Mouse (Mus musculus): ENCODE measurements around the gene Gm9195. TPM values are rescaled to one million over a fixed set of nuclear protein-coding genes. Genes with fewer than 3 reads are reported as not detected.

Gene Gm9195
- polyA plus RNA-seq, 1 experiment from 2014 or later, result not detected

DNA sequence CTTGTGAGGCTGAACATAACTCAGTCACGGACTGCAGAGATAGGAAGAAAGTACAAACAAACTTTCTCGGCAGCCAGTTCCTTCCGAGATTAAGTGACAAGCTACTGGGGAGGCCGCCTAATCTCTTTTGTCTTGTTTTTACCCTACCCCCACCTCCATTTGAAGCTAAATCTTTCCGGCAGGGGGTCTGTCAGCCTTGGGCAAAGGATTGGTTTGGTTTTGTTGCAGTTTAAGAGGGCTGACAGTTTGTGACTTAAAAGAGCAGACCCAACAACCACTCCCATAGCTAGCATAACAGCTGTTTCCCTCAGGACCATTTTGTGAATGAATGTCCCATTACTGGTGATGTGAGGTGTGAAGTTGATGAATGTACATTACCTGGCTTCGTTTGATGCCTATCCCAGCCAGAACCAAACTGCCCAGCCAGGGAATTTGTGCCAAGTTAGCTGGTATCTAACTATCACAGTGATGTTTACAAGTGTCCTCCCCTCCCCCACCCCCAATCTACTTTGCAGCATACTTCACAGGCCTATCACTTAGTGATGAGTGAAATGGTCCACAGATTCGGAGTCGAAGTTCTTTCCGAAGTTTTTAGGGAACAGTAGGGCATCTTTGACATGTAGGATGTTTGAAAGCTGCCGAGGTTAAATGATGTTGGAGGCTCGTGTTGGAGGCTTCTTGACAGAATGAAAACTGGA, 15.2 kb upstream of the Gm9195 start:
- no peak overlapping the region for H3K27ac ChIP-seq (replicated peaks; ENCODE audit: low read depth, low read length)
- no peaks in the 10 kb centered on the region for H3K9me3 ChIP-seq (ENCODE audit: control insufficient read depth, low read length)
- peak overlapping the region; percentile 46 for H3K4me2 ChIP-seq (ENCODE audit: low read length)
- H3K9ac ChIP-seq (replicated peaks; ENCODE audit: low read length), result no peak overlapping the region; the same call in 1 of the 2 replicates
- H3K4me3 ChIP-seq (replicated peaks; ENCODE audit: low read depth, low read length), result peak overlapping the region; percentile 26
- DNase-seq, result peak; percentile 15
- H3K4me1 ChIP-seq (ENCODE audit: control insufficient read depth, insufficient read depth, low read length), result peaks cover 9% of the 10 kb centered on the region
- ATAC-seq (ENCODE audit: low FRiP score, low TSS enrichment), result no peak
- no peaks in the 10 kb centered on the region for H3K27me3 ChIP-seq (ENCODE audit: control insufficient read depth, insufficient read depth, low read length)
- H3K36me3 ChIP-seq (ENCODE audit: control insufficient read depth, insufficient read depth, low read length), result no peaks in the 10 kb centered on the region
- 10% methylated on average over 11 of the region's 11 CpGs for WGBS

DNA sequence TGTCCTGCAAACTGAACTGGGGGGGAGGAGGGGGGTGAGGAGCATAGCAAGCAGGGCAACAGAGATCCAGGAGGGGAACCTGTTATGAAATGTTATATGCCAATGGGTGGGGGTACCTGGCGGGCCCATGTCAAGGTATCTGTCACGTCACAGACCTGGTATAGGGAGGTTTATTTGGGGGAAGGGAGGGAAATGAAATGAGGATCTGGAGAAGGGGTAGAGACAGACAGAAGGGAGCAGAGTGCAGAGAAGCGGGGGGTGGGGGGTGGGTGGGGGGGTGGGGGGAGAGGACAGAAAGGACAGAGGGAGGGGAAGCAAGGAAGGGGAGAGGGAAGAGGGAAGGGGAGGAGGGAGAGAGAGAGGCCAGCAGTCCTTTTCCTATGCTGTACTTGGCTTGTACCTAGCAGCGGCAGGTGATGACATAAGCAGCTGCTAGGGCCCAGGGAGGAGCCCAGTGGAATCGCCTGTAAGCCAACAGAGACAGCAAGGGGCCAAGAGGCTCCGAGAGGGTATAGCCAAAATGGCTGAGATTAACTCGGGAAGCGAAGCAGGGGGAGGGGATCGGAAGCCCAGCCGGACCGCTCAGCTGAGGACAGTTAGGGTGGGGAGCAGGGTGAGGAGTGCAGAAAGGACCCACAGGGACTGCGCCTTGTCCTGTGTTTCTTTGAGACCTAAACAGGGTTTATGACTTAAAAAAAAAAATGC, 14.5 kb upstream of the Gm9195 start:
- 5% methylated on average over 12 of the region's 12 CpGs for WGBS
- DNase-seq, result peak; percentile 42

DNA sequence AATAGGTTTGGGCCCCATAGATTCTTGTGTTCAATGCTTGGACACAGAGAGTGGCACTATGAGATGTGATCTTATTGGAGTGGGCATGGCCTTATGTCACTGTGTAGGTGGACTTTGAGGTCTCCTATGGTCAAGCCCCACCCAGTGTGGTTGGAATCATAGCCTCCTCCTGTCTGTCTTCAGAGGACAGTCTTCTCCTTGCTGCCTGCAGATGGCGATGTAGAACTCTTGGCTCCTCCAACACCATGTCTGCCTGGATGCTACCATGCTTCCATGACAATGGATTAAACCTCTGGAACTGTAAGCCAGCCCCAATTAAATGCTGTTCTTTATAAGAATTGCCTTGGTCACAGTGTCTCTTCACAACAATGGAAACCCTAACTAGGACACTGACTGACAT, 13.3 kb upstream of the Gm9195 start:
- Histone ChIP-seq H3K9me3 (ENCODE audit: control insufficient read depth, low read length) (no peaks in the 10 kb centered on the region), H3K4me3 (replicated peaks; ENCODE audit: low read depth, low read length) (no peak overlapping the region), H3K36me3 (ENCODE audit: control insufficient read depth, insufficient read depth, low read length) (no peaks in the 10 kb centered on the region), H3K4me2 (ENCODE audit: low read length) (no peak overlapping the region), H3K9ac (replicated peaks; ENCODE audit: low read length) (no peak overlapping the region), H3K4me1 (ENCODE audit: control insufficient read depth, insufficient read depth, low read length) (peaks cover 9% of the 10 kb centered on the region), H3K27me3 (ENCODE audit: control insufficient read depth, insufficient read depth, low read length) (no peaks in the 10 kb centered on the region), H3K27ac (replicated peaks; ENCODE audit: low read depth, low read length) (no peak overlapping the region)
- DNase-seq (no peak), ATAC-seq (ENCODE audit: low FRiP score, low TSS enrichment) (no peak)
- WGBS, result 100% methylated on average over 1 of the region's 1 CpGs

More for the DNA sequence above, 14.5 kb upstream of the Gm9195 start:
- peak; percentile 55; the same call in 1 of the 2 replicates for ATAC-seq (ENCODE audit: low FRiP score, low TSS enrichment)
- Histone ChIP-seq H3K4me3 (replicated peaks; ENCODE audit: low read depth, low read length) (peak overlapping the region; percentile 26), H3K9ac (replicated peaks; ENCODE audit: low read length) (no peak overlapping the region; the same call in 1 of the 2 replicates), H3K36me3 (ENCODE audit: control insufficient read depth, insufficient read depth, low read length) (no peaks in the 10 kb centered on the region), H3K4me2 (ENCODE audit: low read length) (peak overlapping the region; percentile 46), H3K9me3 (ENCODE audit: control insufficient read depth, low read length) (no peaks in the 10 kb centered on the region), H3K27ac (replicated peaks; ENCODE audit: low read depth, low read length) (no peak overlapping the region), H3K27me3 (ENCODE audit: control insufficient read depth, insufficient read depth, low read length) (no peaks in the 10 kb centered on the region), H3K4me1 (ENCODE audit: control insufficient read depth, insufficient read depth, low read length) (peaks cover 9% of the 10 kb centered on the region)

DNA sequence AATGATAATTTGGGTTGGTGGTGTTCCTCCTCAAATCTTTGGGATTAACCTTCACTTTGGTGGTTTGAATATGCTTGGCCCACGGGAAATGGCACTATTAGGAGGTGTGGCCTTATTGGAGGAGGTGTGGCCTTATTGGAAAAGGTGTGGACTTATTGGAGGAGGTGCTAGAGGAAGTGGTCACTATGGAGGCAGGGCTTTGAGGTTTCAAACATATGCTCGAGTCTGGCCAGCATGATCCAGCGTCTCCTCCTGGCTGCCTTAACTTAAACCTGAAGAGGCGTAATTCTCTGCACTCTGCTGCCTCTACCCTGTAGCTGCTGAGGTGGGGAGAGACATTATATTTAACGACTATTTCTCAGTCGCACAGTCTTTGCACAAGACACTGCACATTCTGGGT, 11.6 kb upstream of the Gm9195 start:
- no peak overlapping the region for H3K4me3 ChIP-seq (replicated peaks; ENCODE audit: low read depth, low read length)
- peaks cover 9% of the 10 kb centered on the region for H3K4me1 ChIP-seq (ENCODE audit: control insufficient read depth, insufficient read depth, low read length)
- H3K36me3 ChIP-seq (ENCODE audit: control insufficient read depth, insufficient read depth, low read length), result no peaks in the 10 kb centered on the region
- no peak for ATAC-seq (ENCODE audit: low FRiP score, low TSS enrichment)
- no peak overlapping the region for H3K27ac ChIP-seq (replicated peaks; ENCODE audit: low read depth, low read length)
- H3K9me3 ChIP-seq (ENCODE audit: control insufficient read depth, low read length), result no peaks in the 10 kb centered on the region
- no peak overlapping the region for H3K4me2 ChIP-seq (ENCODE audit: low read length)
- no peaks in the 10 kb centered on the region for H3K27me3 ChIP-seq (ENCODE audit: control insufficient read depth, insufficient read depth, low read length)
- 49% methylated on average over 6 of the region's 6 CpGs for WGBS
- no peak overlapping the region for H3K9ac ChIP-seq (replicated peaks; ENCODE audit: low read length)
- DNase-seq, result no peak

DNA sequence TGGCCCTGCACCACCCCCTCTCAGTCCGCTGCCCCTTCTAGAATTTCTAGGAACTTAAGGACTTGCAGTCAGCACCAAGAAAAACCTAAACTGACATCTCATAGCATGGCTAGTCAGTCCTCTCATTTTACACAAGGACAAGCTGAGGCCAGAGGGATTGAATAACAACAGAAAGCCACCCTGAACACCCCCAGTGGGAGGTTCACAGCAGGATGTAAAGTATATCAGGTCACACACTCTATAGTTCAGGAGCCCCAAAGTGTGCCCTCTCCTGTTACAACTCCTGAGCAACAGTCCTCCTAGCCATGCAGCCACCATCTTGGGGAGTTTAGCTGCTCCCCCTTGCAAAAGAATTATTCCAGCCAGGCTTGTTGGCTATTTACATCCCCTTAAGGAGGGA, 2.1 kb upstream of the Gm9195 start:
- no peaks in the 10 kb centered on the region for H3K9me3 ChIP-seq (ENCODE audit: control insufficient read depth, low read length)
- no peak overlapping the region for H3K9ac ChIP-seq (replicated peaks; ENCODE audit: low read length)
- no peaks in the 10 kb centered on the region for H3K27me3 ChIP-seq (ENCODE audit: control insufficient read depth, insufficient read depth, low read length)
- DNase-seq, result no peak
- no peak overlapping the region for H3K4me3 ChIP-seq (replicated peaks; ENCODE audit: low read depth, low read length)
- ATAC-seq (ENCODE audit: low FRiP score, low TSS enrichment), result no peak
- no peaks in the 10 kb centered on the region for H3K4me1 ChIP-seq (ENCODE audit: control insufficient read depth, insufficient read depth, low read length)
- no peak overlapping the region for H3K4me2 ChIP-seq (ENCODE audit: low read length)
- WGBS, result 72% methylated on average over 1 of the region's 1 CpGs
- no peak overlapping the region for H3K27ac ChIP-seq (replicated peaks; ENCODE audit: low read depth, low read length)
- H3K36me3 ChIP-seq (ENCODE audit: control insufficient read depth, insufficient read depth, low read length), result no peaks in the 10 kb centered on the region

DNA sequence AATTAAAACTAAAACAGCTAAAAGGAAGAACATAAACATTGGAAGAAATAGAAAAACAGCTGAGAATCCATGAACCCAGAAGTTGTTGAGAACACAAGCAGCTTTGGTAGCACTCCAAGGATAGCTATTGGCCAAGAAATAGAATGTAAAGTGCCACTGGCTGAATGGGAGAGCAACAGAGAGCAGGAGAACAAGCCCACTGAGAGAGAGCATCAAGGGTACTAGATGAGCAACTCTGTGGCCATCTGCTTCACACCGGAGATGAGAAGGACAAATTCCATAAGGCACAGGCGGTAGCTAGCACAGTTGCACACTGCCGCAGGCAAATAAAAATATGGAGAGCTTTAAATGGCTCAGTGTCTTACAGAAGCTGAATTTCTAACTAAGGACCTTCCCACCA, 1.3 kb downstream of the Gm9195 start:
- 95% methylated on average over 3 of the region's 3 CpGs for WGBS
- H3K4me2 ChIP-seq (ENCODE audit: low read length), result no peak overlapping the region
- ATAC-seq (ENCODE audit: low FRiP score, low TSS enrichment), result no peak

DNA sequence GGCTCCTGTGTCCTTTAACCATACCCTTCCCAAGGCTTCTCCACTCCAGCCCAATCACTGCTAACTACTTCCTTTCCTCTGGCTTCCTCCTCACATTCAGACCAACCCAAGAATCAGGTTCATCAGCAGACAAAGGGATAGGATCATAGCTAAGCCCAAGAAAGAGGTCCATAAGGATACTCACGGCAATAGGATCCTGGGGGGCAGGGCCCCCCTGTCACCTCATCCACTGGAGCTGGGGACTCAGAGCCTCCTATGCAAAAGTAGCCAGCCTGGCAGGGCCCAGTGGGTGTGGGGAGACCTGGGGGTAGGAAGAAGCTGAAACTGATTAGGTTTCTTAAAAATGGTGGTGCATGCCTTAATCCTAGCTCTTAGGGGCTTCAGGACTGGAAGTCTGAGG, 17.1 kb downstream of the Gm9195 start:
- no peak overlapping the region for H3K4me2 ChIP-seq (ENCODE audit: low read length)
- DNase-seq, result no peak
- no peak for ATAC-seq (ENCODE audit: low FRiP score, low TSS enrichment)
- no peak overlapping the region for H3K27ac ChIP-seq (replicated peaks; ENCODE audit: low read depth, low read length)
- no peak overlapping the region for H3K9ac ChIP-seq (replicated peaks; ENCODE audit: low read length)
- no peaks in the 10 kb centered on the region for H3K36me3 ChIP-seq (ENCODE audit: control insufficient read depth, insufficient read depth, low read length)
- H3K4me1 ChIP-seq (ENCODE audit: control insufficient read depth, insufficient read depth, low read length), result no peaks in the 10 kb centered on the region
- H3K4me3 ChIP-seq (replicated peaks; ENCODE audit: low read depth, low read length), result no peak overlapping the region
- H3K27me3 ChIP-seq (ENCODE audit: control insufficient read depth, insufficient read depth, low read length), result no peaks in the 10 kb centered on the region
- WGBS, result 96% methylated on average over 1 of the region's 1 CpGs
- 0 out of 2 replicates have a peak, but pooled peaks cover 3% of the 10 kb centered on the region for H3K9me3 ChIP-seq (ENCODE audit: control insufficient read depth, low read length)

More for the DNA sequence above, 1.3 kb downstream of the Gm9195 start:
- H3K27ac ChIP-seq (replicated peaks; ENCODE audit: low read depth, low read length), result no peak overlapping the region
- H3K4me3 ChIP-seq (replicated peaks; ENCODE audit: low read depth, low read length), result no peak overlapping the region
- DNase-seq, result no peak
- no peaks in the 10 kb centered on the region for H3K9me3 ChIP-seq (ENCODE audit: control insufficient read depth, low read length)
- no peaks in the 10 kb centered on the region for H3K36me3 ChIP-seq (ENCODE audit: control insufficient read depth, insufficient read depth, low read length)
- no peaks in the 10 kb centered on the region for H3K27me3 ChIP-seq (ENCODE audit: control insufficient read depth, insufficient read depth, low read length)
- H3K4me1 ChIP-seq (ENCODE audit: control insufficient read depth, insufficient read depth, low read length), result no peaks in the 10 kb centered on the region
- H3K9ac ChIP-seq (replicated peaks; ENCODE audit: low read length), result no peak overlapping the region

DNA sequence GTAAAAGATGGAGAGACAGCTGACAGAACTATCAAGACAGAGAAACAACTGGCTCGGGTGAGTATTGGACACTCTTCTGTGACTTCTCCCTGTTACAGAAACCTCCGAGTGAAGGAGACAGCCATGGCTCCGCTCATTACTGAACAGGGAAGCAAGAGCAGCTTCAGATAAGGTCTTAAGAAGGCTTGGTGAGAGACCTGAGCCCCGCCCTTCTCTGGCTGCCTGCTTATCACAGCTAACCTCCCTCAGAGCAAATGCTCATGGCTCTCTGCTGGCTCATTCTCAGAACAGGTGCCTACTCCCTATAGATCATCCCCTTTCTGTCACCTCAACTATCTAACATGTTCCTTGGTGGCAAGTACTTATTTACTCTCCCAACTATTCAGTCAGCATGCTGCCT, 23.2 kb downstream of the Gm9195 start:
- Histone ChIP-seq H3K4me2 (ENCODE audit: low read length) (no peak overlapping the region), H3K27me3 (ENCODE audit: control insufficient read depth, insufficient read depth, low read length) (no peaks in the 10 kb centered on the region), H3K9ac (replicated peaks; ENCODE audit: low read length) (no peak overlapping the region), H3K4me1 (ENCODE audit: control insufficient read depth, insufficient read depth, low read length) (no peaks in the 10 kb centered on the region), H3K9me3 (ENCODE audit: control insufficient read depth, low read length) (no peaks in the 10 kb centered on the region), H3K36me3 (ENCODE audit: control insufficient read depth, insufficient read depth, low read length) (no peaks in the 10 kb centered on the region), H3K4me3 (replicated peaks; ENCODE audit: low read depth, low read length) (no peak overlapping the region), H3K27ac (replicated peaks; ENCODE audit: low read depth, low read length) (no peak overlapping the region)
- DNase-seq (no peak), ATAC-seq (ENCODE audit: low FRiP score, low TSS enrichment) (no peak)
- WGBS, result 71% methylated on average over 4 of the region's 4 CpGs

DNA sequence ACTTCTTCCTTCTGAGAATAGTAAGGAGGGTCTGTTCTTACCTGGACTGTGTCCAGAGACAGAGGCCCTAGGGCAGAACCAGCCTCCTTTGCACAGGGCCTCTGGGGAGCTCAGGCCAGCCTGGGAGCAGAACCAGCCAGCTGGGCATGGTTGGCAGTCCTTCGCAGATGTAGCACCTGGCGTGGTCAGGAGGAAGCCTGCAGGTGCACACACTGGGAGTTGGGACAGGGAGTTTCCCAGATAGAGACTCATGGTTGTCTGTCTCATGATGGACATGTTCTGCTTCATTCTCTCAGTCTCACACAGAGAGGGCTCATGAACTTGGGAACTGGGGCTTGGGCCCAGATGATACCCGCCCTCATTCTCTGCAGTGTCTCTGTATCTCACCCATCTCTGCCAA, 25.3 kb downstream of the Gm9195 start:
- ATAC-seq (ENCODE audit: low FRiP score, low TSS enrichment) (no peak), DNase-seq (no peak)
- Histone ChIP-seq H3K4me2 (ENCODE audit: low read length) (no peak overlapping the region), H3K36me3 (ENCODE audit: control insufficient read depth, insufficient read depth, low read length) (no peaks in the 10 kb centered on the region), H3K9ac (replicated peaks; ENCODE audit: low read length) (no peak overlapping the region), H3K9me3 (ENCODE audit: control insufficient read depth, low read length) (no peaks in the 10 kb centered on the region), H3K4me3 (replicated peaks; ENCODE audit: low read depth, low read length) (no peak overlapping the region), H3K27me3 (ENCODE audit: control insufficient read depth, insufficient read depth, low read length) (no peaks in the 10 kb centered on the region), H3K27ac (replicated peaks; ENCODE audit: low read depth, low read length) (no peak overlapping the region), H3K4me1 (ENCODE audit: control insufficient read depth, insufficient read depth, low read length) (no peaks in the 10 kb centered on the region)
- 91% methylated on average over 3 of the region's 3 CpGs for WGBS

Measured in midbrain, embryonic 14.5 days (tissue).